Mouse (Mus musculus) left cerebral cortex, postnatal 10 days (tissue): ENCODE data around the gene Cadm2. TPM values are rescaled to one million over a fixed set of nuclear protein-coding genes. Genes with fewer than 3 reads are reported as not detected.

Source experiments
- DNase-seq, 2 experiments: peaks; one replicate each; pipeline ENCODE4 v3.0.0; 2021 to 2022; ENCODE audit warnings: low spot score in 2 of 2, mixed read lengths in 1 of 2; ENCODE audit errors: extremely low spot score in 1 of 2
- intact Hi-C: fragments of 180-260 bp; cut with DNase I; formaldehyde crosslinking; loops from one replicate; pipeline ENCODE4 v1.15.1; 2025
- total RNA-seq, 2 experiments: library from RNA; stranded (reverse); gene quantifications; 2 replicates each; pipeline ENCODE4 v1.2.3; 2021

Gene Cadm2
- total RNA-seq, 2 experiments from 2014 or later = 299 to 327 TPM

DNA sequence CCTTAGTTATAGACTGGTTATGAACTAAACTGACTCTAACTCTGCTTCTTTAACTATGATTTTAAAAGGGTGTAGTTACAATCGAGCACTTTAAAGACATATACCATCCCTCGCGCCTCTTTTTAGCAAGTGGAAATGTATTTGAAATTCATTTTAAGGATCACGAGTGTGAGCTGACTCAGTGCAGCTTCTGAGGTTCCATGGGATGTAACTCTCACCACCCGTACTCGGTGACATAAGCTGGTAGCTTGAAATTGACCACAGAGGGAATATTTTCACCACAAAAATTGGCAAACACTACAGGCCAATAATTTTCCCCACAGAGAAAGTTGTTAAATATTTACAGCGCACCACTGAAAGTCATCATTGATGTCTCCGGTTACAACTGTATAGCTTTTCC lies 730.8 kb downstream of the Cadm2 start:
- intact Hi-C loops = no loop called here
- DNase-seq = no peak

GRCm38 (mm10) chr16:66882597-66882996 lies 738.1 kb downstream of the Cadm2 start:
- intact Hi-C loops = no loop called here

DNA sequence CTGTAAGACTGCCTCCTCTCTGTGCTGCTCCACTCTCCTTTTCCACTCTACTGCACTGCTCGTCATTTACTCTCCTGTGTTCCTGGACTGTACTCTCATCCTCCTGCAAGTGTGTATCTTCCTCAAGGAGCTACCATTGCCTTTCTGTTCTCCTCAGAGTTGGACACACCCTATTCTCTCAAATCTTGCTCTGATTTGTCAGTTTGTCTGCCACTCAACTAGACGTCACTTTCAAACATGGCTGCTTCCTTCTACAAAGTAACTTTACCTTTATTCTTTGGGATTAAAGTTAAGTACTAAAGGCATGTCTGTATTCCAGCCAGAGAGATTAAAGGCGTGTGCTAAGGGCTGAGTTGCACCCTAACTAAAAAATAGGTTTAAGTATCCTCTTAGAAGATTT lies 749.5 kb downstream of the Cadm2 start:
- intact Hi-C loops = no loop called here
- no peak for DNase-seq

More at GRCm38 (mm10) chr16:66882597-66882996, 738.1 kb downstream of the Cadm2 start:
- DNase-seq = no peak

- intact Hi-C loops = no loop called here
- DNase-seq = no peak
Observed at GRCm38 (mm10) chr16:66851047-66851446, 769.7 kb downstream of the Cadm2 start.

- intact Hi-C loops = no loop called here
- DNase-seq = no peak
Observed at GRCm38 (mm10) chr16:66824866-66825265, 795.8 kb downstream of the Cadm2 start.

GRCm38 (mm10) chr16:66811495-66811894 lies 809.2 kb downstream of the Cadm2 start:
- DNase-seq = no peak
- intact Hi-C loops = no loop called here

GRCm38 (mm10) chr16:66798204-66798603 lies 822.5 kb downstream of the Cadm2 start:
- DNase-seq = no peak
- intact Hi-C loops = no loop called here

DNA sequence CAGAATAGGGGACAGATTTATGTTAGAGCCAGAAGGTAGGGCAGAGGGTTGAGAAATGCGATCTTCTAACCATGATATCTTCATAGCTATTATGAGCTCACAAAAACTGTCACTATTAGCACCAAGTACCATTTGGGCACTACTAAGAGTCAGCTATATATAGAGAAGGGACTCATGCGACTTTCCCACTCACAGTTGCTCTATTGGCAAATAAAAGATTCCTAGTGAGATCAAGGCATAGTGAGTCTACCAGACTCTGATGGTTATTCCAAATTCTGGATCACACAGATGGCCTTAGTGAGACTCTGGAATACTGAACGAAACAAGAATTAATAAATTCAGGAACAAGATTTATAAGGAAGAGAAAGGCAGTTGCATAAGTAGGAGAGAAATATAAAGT lies 827.6 kb downstream of the Cadm2 start:
- DNase-seq = no peak
- intact Hi-C loops = no loop called here

GRCm38 (mm10) chr16:66771883-66772282 lies 848.8 kb downstream of the Cadm2 start:
- intact Hi-C loops = no loop called here

GRCm38 (mm10) chr16:66769545-66769944 lies 851.2 kb downstream of the Cadm2 start:
- no peak for DNase-seq
- intact Hi-C loops = no loop called here

More at GRCm38 (mm10) chr16:66771883-66772282, 848.8 kb downstream of the Cadm2 start:
- no peak for DNase-seq

- intact Hi-C loops = no loop called here
- DNase-seq = peak in 1 of 2 experiments; percentile 32
Observed at GRCm38 (mm10) chr16:66768684-66769389, 851.9 kb downstream of the Cadm2 start.

DNA sequence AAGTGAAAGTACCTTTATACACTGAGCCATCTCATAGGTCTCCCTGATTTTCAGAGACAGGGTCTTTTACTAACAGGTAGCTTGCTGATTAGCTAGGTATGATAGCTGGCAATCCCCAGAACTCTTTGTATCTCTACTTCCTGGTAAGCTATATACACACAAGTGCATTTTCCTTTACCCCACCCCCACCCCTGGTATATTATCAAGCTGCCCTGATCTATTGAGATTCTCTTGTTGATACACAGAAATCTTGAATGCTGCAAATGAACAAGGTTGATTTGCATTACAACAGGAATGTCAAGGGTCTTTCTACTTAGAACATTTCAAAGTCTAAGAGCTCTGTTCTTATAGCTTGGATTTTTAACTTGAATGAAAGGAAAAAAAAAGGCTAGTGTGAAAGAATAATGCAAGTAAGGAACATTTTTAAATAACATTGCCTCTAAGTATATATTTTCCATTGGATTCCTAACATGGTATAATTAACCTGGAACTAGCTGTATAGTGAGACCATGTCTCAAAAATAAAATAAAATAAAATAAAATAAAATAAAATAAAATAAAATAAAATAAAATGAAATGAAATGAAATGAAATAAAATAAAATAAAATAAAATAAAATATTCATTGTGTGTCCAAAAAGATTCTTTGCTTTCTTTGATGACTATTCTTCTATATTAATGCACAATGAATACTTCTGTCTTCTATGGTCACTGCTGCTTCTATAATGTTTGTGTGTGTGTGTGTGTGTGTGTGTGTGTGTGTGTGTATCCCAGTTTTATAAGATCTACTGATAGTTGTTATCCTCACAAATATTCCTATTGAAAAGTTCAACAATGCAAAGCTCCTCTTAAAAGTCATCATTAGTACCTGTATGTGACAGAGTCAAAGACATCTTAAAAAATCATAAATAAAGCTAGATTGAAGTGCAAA lies 858.9 kb downstream of the Cadm2 start:
- no peak for DNase-seq
- intact Hi-C loops = no loop called here

DNA sequence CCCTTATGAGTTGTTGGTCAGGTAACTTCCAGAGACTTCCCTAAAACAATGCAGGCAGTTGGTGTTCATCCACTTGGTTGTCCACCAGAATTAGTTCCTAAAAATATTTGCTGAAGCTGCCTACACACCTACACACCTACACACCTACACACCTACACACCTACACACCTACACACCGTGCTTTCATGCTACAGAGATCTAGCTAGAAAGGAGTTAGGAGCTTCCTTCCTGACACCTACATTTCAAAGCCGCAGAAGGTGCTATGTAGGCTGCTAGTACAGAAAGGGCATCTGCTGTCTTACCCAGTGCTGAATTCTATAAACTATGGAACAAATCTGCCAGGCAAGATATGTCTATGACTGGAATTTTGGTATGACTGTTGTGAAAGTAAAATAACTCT lies 872.2 kb downstream of the Cadm2 start:
- intact Hi-C loops = no loop called here
- no peak for DNase-seq

GRCm38 (mm10) chr16:66731212-66731611 lies 889.5 kb downstream of the Cadm2 start:
- intact Hi-C loops = no loop called here
- no peak for DNase-seq

- DNase-seq = no peak
- intact Hi-C loops = no loop called here
Observed at GRCm38 (mm10) chr16:66706476-66706875, 914.2 kb downstream of the Cadm2 start.

DNA sequence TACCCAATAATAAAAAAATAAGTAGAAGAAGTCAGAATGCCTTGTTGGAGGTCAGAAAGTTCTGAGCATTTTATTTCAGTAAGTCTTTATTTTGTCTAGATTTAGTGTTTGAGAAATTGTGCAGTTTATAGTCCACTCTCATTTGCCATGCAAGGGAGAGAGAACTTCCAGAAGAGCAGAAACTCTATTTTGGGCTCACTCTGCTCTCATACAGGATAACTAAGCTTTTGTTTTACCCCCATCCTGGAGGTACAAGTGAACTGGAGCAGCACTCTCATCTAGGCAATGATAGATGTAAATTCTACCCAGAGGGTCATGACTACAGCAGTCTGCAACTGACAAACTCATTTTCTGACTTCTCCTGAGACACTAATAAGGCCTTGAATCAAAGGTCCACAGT lies 925.9 kb downstream of the Cadm2 start:
- DNase-seq = no peak
- intact Hi-C loops = no loop called here

DNA sequence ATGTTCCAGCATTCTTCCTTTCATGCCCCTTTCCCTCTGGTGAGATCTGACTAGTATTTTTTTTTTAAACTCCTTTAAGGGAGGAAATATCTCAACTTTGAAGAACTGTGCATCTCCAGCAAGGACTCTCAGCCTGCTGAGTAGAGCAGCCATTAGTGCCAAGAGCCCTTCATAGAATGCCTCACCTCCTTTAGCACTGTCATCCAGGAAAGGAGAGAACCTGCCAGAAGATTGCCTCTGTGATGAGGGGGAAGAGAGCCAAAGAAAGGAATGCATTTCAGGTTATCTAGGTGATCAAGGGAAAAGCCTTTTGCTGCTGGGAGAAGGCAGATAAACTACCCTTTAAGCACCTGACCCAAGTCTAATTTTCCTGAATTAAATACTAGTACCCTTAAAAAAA lies 943.5 kb downstream of the Cadm2 start:
- intact Hi-C loops = no loop called here
- DNase-seq = no peak

- intact Hi-C loops = no loop called here
- DNase-seq = no peak
Observed at GRCm38 (mm10) chr16:66651013-66651362, 969.7 kb downstream of the Cadm2 start.

DNA sequence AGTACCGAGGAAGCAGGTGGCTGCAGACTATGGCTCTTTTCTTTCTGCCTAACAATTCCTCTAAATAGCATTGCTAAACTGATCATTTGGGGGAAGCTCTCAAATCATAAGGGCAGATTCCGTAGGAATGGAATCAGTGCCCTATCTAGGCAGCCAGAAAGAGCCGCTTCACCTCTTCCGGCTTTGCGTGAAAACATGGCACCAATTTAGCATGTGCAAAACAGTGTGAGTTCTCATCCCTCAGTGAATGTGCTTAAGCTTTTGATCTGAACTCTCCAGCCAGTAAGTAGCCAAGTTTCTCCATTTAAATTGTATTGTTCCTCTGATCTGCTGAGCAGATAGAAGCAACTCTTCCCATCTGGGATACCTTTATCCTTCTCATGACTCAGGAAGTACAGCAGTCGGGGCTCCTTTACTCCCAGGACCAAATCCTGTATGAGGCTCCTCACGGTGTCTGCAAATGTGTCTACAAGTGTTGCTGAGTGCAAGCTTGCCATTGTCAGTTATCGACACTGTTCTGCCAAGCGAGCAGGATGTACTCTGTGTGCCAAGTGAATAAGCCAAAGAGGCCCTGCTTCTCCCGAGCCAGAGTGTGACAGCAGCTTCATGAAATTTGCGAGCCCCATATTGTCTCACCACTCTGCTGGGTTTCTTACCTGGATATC lies 970.2 kb downstream of the Cadm2 start:
- intact Hi-C loops = no loop called here
- peak in 1 of 2 experiments; percentile 27 for DNase-seq

DNA sequence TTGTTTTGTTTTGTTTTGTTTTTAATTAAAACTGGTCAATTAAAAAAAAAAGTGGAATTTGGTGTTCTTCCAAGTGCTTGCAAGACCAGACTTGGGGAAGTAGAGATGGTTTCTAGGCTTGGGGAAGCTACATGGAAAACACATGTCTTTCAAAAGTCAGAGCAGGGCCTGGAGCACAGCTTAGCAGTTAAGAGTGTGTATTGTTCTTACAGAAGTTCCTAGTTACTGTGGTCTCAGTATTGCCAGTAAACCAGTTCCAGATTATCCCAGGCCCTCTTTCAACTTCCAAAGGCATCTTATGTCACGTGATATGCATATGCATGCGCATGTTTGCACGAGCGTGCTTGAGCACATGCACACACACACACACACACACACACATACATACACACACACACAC lies 972.9 kb downstream of the Cadm2 start:
- intact Hi-C loops = no loop called here
- DNase-seq = no peak
